Mouse (Mus musculus) C2C12 (cell line): Measurements from ENCODE around the gene L3hypdh. TPM values are rescaled to one million over a fixed set of nuclear protein-coding genes. Genes with fewer than 3 reads are reported as not detected.
"Not testable (repeated sequence)": the region's sequence is repeated elsewhere in the genome, so short reads cannot be mapped to it uniquely, and the experiment has no call there.

Source experiments
- H3K27me3 ChIP-seq: one replicate; pipeline ENCODE4 v1.6.1; 2011; ENCODE audit not compliant: control insufficient read depth, insufficient read depth, insufficient read length
- H3K36me3 ChIP-seq: one replicate; pipeline ENCODE4 v1.6.1; 2011; ENCODE audit not compliant: control insufficient read depth, insufficient read depth
- H3K4me3 ChIP-seq: one replicate; pipeline ENCODE4 v1.5.1; 2011; ENCODE audit warnings: mild to moderate bottlenecking, control low read depth; ENCODE audit not compliant: poor library complexity, insufficient read depth, severe bottlenecking
- H3K79me2 ChIP-seq: one replicate; pipeline ENCODE4 v1.6.1; 2011; ENCODE audit not compliant: control insufficient read depth, insufficient read depth
- H3K79me3 ChIP-seq: one replicate; pipeline ENCODE4 v1.6.1; 2011; ENCODE audit warnings: low read depth, control low read depth
- H3ac ChIP-seq: one replicate; pipeline ENCODE3; 2011; ENCODE audit warnings: low read depth; ENCODE audit not compliant: control insufficient read depth, insufficient read length
- CEBPB ChIP-seq: IDR thresholded peaks from one replicate; pipeline ENCODE4 v1.6.1; 2011; ENCODE audit warnings: low read depth, mild to moderate bottlenecking, control low read depth, moderate library complexity
- CTCF ChIP-seq: IDR thresholded peaks from one replicate; pipeline ENCODE4 v1.5.1; 2011; ENCODE audit not compliant: control insufficient read depth, insufficient read depth, insufficient read length
- FOSL1 ChIP-seq: IDR thresholded peaks from one replicate; pipeline ENCODE4 v1.8.0; 2011; ENCODE audit warnings: mild to moderate bottlenecking, low read length; ENCODE audit not compliant: poor library complexity, insufficient read depth, severe bottlenecking
- MAX ChIP-seq: IDR thresholded peaks from one replicate; pipeline ENCODE4 v1.6.1; 2011; ENCODE audit warnings: mild to moderate bottlenecking, control low read depth
- MYOD1 ChIP-seq: IDR thresholded peaks from one replicate; pipeline ENCODE4 v1.6.1; 2011; ENCODE audit warnings: low read depth; ENCODE audit not compliant: control insufficient read depth, insufficient read length
- MYOG ChIP-seq: IDR thresholded peaks from one replicate; pipeline ENCODE4 v1.6.1; 2011; ENCODE audit not compliant: control insufficient read depth, insufficient read length; ENCODE audit errors: extremely low read depth
- USF1 ChIP-seq: IDR thresholded peaks from one replicate; pipeline ENCODE4 v1.6.1; 2011; ENCODE audit warnings: low read depth, mild to moderate bottlenecking, control low read depth, moderate library complexity
- polyA plus RNA-seq: library from polyadenylated mRNA; unstranded; fragments of >200 nt; fragmentation: generic; extraction: Trizol; gene quantifications from one replicate; pipeline ENCODE4 v1.2.1, GENCODE M21; 2012; ENCODE audit warnings: missing spikeins

L3hypdh gene
- polyA plus RNA-seq, 1 experiment: 3.1 TPM

DNA sequence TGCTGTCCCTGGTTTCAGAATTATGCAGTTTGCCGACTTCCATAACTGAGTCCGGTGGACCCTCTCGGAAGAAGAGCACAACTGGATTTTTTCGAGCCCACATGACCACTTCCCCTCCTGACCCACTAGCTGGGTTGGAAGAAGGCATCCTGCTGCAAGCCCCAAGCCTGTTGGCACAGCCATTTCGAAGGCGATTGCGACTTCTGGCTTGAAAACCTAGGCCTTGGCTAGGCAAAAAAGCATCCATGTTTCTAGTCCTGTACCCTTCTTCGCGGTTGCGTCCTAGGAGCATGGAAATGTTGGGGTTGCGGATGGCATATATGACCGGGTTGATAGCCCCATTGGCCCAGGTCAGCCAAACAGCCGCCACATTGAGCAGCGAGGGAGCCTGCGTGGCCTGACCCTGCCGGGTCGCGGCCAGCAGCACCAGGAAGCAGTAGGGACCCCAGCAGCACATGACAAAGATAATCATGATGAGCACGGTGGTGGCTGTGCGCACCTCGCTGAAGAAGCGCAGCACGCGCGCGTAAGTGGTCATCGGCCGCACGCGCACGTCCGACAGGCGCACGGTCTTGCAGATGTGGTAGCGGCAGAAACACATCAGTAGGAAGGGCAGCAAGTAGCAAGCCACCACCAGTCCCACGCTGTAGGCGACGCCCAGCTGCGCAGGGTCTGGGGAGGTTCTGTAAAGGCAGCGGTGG lies 15.5 kb downstream of the L3hypdh start:
- no peaks in the 10 kb centered on the region for H3K36me3 ChIP-seq
- peaks cover 3% of the 10 kb centered on the region for H3K27me3 ChIP-seq
- no peaks in the 10 kb centered on the region for H3K79me2 ChIP-seq
- no peak overlapping the region for H3ac ChIP-seq
- no peaks in the 10 kb centered on the region for H3K79me3 ChIP-seq
- no peak for TF ChIP-seq FOSL1
- no peak for TF ChIP-seq CEBPB
- no peak for TF ChIP-seq MYOD1
- no peak for TF ChIP-seq USF1
- TF ChIP-seq CTCF: no peak
- TF ChIP-seq MAX: no peak
- no peak overlapping the region for H3K4me3 ChIP-seq

DNA sequence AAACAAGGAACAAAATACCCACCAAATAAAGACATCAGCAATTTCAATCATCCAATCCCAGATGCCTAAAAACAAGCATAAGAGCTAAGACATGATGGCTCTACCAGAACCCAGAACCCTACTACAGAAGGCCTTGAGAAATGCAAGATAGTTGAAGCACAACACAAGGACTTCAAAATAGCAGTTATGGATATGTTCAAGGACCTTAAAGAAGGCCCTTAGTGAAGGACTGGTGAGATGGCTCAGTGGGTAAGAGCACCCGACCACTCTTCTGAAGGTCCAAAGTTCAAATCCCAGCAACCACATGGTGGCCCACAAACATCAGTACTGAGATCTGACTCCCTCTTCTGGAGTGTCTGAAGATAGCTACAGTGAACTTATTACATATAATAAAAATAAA lies 27.5 kb downstream of the L3hypdh start:
- no peak for TF ChIP-seq MAX
- TF ChIP-seq CEBPB: no peak
- no peak for TF ChIP-seq MYOG
- TF ChIP-seq CTCF: no peak
- TF ChIP-seq MYOD1: no peak
- TF ChIP-seq USF1: no peak
- no peak for TF ChIP-seq FOSL1
- H3ac ChIP-seq: no peak overlapping the region
- H3K79me2 ChIP-seq: no peaks in the 10 kb centered on the region
- H3K27me3 ChIP-seq: peaks cover 5% of the 10 kb centered on the region
- H3K4me3 ChIP-seq: no peak overlapping the region
- no peaks in the 10 kb centered on the region for H3K36me3 ChIP-seq
- no peaks in the 10 kb centered on the region for H3K79me3 ChIP-seq

DNA sequence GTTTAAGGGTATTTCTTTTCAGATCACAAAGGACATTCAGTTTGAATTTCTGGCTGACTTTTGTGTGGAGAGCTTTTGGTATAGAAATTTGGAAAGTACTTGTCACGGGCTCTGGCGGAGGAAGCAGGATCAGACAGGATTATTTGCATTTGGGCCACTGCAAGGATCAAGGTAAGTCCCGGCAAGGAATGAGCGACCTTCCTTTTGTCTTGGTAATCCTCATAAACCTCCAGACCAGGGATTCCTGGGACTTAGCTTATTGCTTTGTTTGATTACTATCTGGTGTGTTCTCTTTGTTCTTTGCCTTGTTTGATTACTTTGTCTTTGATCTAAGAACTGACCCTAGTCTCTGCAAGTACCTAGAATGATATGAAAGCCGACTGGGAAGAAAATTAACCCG lies 31.4 kb downstream of the L3hypdh start:
- H3ac ChIP-seq: no peak overlapping the region
- no peaks in the 10 kb centered on the region for H3K79me3 ChIP-seq
- H3K36me3 ChIP-seq: no peaks in the 10 kb centered on the region
- no peaks in the 10 kb centered on the region for H3K79me2 ChIP-seq
- TF ChIP-seq MYOD1 (no peak), CEBPB (no peak), CTCF (no peak), MAX (no peak), MYOG (no peak), USF1 (no peak), FOSL1 (no peak)
- H3K27me3 ChIP-seq: no peaks in the 10 kb centered on the region
- no peak overlapping the region for H3K4me3 ChIP-seq

DNA sequence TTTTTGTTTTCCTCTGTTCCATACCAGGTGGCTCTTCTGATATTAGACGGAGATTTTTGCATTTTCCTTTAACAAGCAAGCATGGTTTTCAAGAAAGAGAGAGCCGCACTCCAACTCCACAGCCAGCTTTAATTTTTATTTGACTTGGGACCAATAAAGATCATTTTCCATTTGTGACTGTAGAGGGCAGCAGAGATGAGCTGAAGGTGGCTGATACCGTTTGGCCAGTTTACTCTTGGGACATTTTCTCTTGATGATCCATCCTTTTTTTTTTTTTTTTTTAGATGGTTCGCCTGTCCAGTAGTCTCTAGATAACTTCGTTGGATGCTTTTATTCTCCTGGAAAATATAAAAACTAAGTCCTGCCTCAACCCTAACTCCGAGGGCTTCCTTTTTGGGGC lies 31.9 kb downstream of the L3hypdh start:
- Histone ChIP-seq H3ac (no peak overlapping the region), H3K79me2 (no peaks in the 10 kb centered on the region)

DNA sequence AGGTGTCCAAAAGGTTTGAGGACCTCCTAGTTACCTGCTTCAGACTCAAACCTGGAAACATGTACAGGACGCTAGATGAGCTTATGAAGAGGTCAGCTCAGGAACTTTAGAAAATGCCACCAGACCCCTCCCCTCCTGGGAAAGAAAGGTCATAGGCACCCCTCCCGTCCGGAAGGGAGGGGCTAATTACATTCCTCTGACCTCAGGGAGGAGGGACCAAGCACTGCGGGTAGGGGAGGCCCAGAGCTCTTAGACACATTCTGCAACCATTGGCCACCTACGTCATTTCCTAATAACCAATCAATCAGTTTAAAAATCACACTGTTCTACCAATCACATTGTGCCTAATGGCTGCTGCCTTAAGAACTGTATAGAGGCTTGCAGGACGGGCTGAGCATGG lies 32.7 kb downstream of the L3hypdh start:
- no peak overlapping the region for H3ac ChIP-seq
- no peaks in the 10 kb centered on the region for H3K79me3 ChIP-seq
- no peaks in the 10 kb centered on the region for H3K36me3 ChIP-seq
- H3K4me3 ChIP-seq: no peak overlapping the region
- no peak for TF ChIP-seq MYOD1
- TF ChIP-seq CEBPB: no peak
- no peak for TF ChIP-seq CTCF
- TF ChIP-seq USF1: no peak
- no peak for TF ChIP-seq MAX
- TF ChIP-seq MYOG: no peak
- H3K79me2 ChIP-seq: no peaks in the 10 kb centered on the region
- H3K27me3 ChIP-seq: no peaks in the 10 kb centered on the region

More for the DNA sequence above, 31.9 kb downstream of the L3hypdh start:
- H3K36me3 ChIP-seq: no peaks in the 10 kb centered on the region
- no peak overlapping the region for H3K4me3 ChIP-seq
- no peaks in the 10 kb centered on the region for H3K27me3 ChIP-seq
- TF ChIP-seq CEBPB (no peak), MYOD1 (no peak), FOSL1 (no peak), MAX (no peak), USF1 (no peak), CTCF (no peak), MYOG (no peak)
- no peaks in the 10 kb centered on the region for H3K79me3 ChIP-seq

DNA sequence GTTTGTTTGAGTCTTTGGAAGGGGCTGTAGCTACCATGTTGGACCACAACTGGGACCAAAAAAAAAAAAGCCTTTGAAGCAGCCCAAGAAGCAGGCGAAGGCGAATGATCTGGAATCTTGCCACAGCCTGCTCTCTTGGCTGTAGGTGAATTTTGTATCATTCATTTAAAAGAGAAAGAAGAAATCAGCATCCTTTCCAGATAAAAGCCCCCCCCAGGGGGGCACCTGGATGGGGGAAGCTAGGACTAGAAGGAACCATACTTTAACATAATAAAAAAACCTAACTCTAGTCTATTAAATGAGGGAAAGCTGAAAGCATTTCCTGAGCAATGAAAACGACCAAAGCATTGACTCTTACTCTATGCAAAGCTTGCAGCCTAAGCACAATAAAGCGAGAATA lies 34.4 kb downstream of the L3hypdh start:
- Histone ChIP-seq H3K36me3 (no peaks in the 10 kb centered on the region), H3K27me3 (no peaks in the 10 kb centered on the region), H3K79me3 (no peaks in the 10 kb centered on the region), H3K4me3 (no peak overlapping the region), H3ac (no peak overlapping the region), H3K79me2 (no peaks in the 10 kb centered on the region)
- TF ChIP-seq USF1 (no peak), CEBPB (no peak), FOSL1 (no peak), MYOD1 (no peak), MYOG (no peak), CTCF (no peak), MAX (no peak)

DNA sequence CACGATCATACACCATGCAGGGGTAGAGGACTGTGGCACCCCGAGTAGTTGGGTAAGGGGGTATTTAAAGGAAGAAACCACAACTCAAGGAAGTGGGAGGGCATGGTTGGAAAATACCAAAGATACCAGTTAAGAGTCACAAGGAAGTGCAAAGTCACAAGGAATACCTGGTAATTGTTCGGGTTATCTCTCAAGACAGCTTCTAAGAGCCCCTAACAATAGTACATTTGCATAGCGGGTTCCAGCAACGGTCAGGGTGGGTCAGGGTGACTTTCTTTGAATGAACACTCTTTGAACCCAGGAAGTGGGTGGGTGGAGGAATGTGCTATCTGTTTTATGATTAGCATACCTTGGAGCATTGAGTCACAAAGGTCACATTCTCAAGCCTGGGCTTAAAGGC lies 35.1 kb downstream of the L3hypdh start:
- not testable (repeated sequence) for H3ac ChIP-seq, H3K27me3 ChIP-seq, H3K79me2 ChIP-seq, H3K36me3 ChIP-seq, H3K79me3 ChIP-seq, H3K4me3 ChIP-seq
